Mouse (Mus musculus) activated CD4-positive, CD25-positive, alpha-beta regulatory T cell, adult 4 months (primary cell): ENCODE data around the gene Txnip. TPM values are rescaled to one million over a fixed set of nuclear protein-coding genes. Genes with fewer than 3 reads are reported as not detected.
"Not testable (repeated sequence)": the region's sequence is repeated elsewhere in the genome, so short reads cannot be mapped to it uniquely, and the experiment has no call there.

ENCODE experiments used
- ATAC-seq: one replicate; pipeline ENCODE4 v1.8.0; 2017
- polyA plus RNA-seq, 2 experiments: library from polyadenylated mRNA; unstranded; fragments of 100-300 nt; shearing (Covaris generic); gene quantifications; one replicate each; pipeline ENCODE4 v1.2.1; 2017

The Txnip gene
- 100 to 1,000 TPM; 276 to 326 TPM for polyA plus RNA-seq

- ATAC-seq = peak; percentile 80
These were observed at the start of gene Txnip for GRCm38 (mm10) chr3:96557694-96558093. Gene Txnip (plus strand): TSS chr3:96557957.

GRCm38 (mm10) chr3:96507966-96508365, 49.8 kb upstream of the Txnip start:
- ATAC-seq = not testable (repeated sequence)

- no peak for ATAC-seq
These were observed 37.6 kb upstream of the Txnip start for GRCm38 (mm10) chr3:96520171-96520570.

- peak; percentile 46 for ATAC-seq
These were observed 35.6 kb upstream of the Txnip start for GRCm38 (mm10) chr3:96522149-96522548.

- ATAC-seq = no peak
These were observed 33.5 kb upstream of the Txnip start for GRCm38 (mm10) chr3:96524028-96524810.

GRCm38 (mm10) chr3:96524914-96525313, 32.8 kb upstream of the Txnip start, which contains the start of gene Hfe2:
Gene Hfe2 (plus strand): TSS chr3:96525172.
- no peak for ATAC-seq

GRCm38 (mm10) chr3:96526013-96526762, 31.6 kb upstream of the Txnip start:
- ATAC-seq = no peak

GRCm38 (mm10) chr3:96526864-96527542, 30.8 kb upstream of the Txnip start:
- no peak for ATAC-seq

- ATAC-seq = no peak
These were observed 29.3 kb upstream of the Txnip start for GRCm38 (mm10) chr3:96528506-96528905.

- no peak for ATAC-seq
These were observed 25.7 kb upstream of the Txnip start for GRCm38 (mm10) chr3:96532050-96532449.

- no peak for ATAC-seq
These were observed 23.5 kb upstream of the Txnip start for GRCm38 (mm10) chr3:96534300-96534699.

- ATAC-seq = no peak
These were observed 18.4 kb upstream of the Txnip start for GRCm38 (mm10) chr3:96539316-96539715.

GRCm38 (mm10) chr3:96540740-96541139, 17.0 kb upstream of the Txnip start:
- no peak for ATAC-seq

- no peak for ATAC-seq
These were observed 16.3 kb upstream of the Txnip start for GRCm38 (mm10) chr3:96541328-96542078.

GRCm38 (mm10) chr3:96542554-96542953, 15.2 kb upstream of the Txnip start:
- no peak for ATAC-seq

- no peak for ATAC-seq
These were observed 14.4 kb upstream of the Txnip start for GRCm38 (mm10) chr3:96543345-96543744.

- no peak for ATAC-seq
These were observed 12.2 kb upstream of the Txnip start for GRCm38 (mm10) chr3:96545565-96545964.

- no peak for ATAC-seq
These were observed 10.9 kb upstream of the Txnip start for GRCm38 (mm10) chr3:96546880-96547279.

GRCm38 (mm10) chr3:96547389-96547960, 10.3 kb upstream of the Txnip start:
- ATAC-seq = peak; percentile 67

- ATAC-seq = no peak
These were observed 8.9 kb upstream of the Txnip start for GRCm38 (mm10) chr3:96548824-96549223.

GRCm38 (mm10) chr3:96549346-96549745, 8.4 kb upstream of the Txnip start:
- no peak for ATAC-seq

- peak; percentile 58 for ATAC-seq
These were observed 6.6 kb upstream of the Txnip start for GRCm38 (mm10) chr3:96551203-96551602.
